Mouse (Mus musculus) hindlimb bud, embryonic 11.5 days (tissue): ENCODE measurements at regions not wholly inside any gene's neighbourhood (a gene's known extent, or its start where the extent isn't known, plus 50 kb on each side); places are given as distances from the start of the nearest gene placed in this dataset.

Source experiments
- DNase-seq: peaks from one replicate; pipeline ENCODE4 v3.0.0-alpha.2; 2012; ENCODE audit warnings: low read depth, low spot score; ENCODE audit errors: extremely low spot score

- DNase-seq, result no peak
Observed at GRCm38 (mm10) chr9:32048941-32049340, 67.0 kb upstream of the Arhgap32 start.

- no peak for DNase-seq
Observed at GRCm38 (mm10) chr9:32049546-32049945, 66.4 kb upstream of the Arhgap32 start.

GRCm38 (mm10) chr9:32053886-32054615 lies 61.9 kb upstream of the Arhgap32 start:
- no peak for DNase-seq

GRCm38 (mm10) chr9:32057427-32058115 lies 58.4 kb upstream of the Arhgap32 start:
- DNase-seq, result no peak

GRCm38 (mm10) chr9:32062740-32063139 lies 53.2 kb upstream of the Arhgap32 start:
- DNase-seq, result no peak

- no peak for DNase-seq
Observed at GRCm38 (mm10) chr9:32063541-32063940, 52.4 kb upstream of the Arhgap32 start.

GRCm38 (mm10) chr9:32064007-32064550 lies 51.9 kb upstream of the Arhgap32 start:
- DNase-seq, result no peak
